Mouse (Mus musculus): ENCODE results near the gene Mtor. TPM values are rescaled to one million over a fixed set of nuclear protein-coding genes. Genes with fewer than 3 reads are reported as not detected.

The Mtor gene
- polyA plus RNA-seq, 1 experiment from 2014 or later = 16.3 TPM

DNA sequence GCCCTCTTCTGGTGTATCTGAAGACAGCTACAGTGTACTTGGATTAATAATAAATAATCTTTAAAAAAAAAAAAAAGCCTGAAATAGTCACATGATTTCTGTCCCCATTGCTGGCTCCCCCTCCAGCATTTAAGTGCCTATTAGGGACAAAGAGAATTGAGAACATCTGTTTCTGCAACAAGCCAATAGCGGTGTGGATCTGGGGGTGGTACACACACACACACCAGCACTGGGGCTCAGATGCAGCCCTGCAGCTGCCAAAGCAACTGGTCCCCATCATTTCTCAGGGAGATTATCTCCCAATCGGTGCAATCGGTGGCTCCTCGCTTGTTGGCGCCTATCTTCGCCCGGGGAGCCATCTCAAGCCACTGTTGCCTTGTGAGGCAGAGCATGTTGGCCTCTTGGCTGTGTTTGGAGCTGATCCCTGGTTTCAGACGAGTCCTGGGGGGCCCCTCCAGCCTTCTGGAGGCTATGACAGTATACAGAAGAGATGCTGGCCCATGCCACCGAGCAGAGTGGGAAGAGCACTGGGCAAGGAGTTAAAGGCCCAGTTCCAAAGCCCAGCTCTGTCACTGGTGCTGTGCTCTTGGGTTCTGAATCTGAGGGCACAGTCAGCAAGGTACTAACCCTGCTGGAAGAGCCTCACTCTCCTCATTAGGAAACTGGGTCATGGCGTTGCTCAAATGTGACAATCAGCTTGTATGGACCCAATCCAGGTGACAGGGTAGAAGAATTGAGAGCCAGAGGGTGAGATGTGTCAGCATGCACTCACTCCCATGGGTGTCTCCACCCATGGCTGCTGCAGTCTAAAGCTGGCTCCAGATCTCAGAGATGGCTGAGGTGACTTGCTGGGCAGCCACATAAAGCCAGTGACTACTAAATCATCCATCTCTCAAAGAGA is 21.2 kb upstream of the Mtor start:
- whole genome bisulfite sequencing = 82% methylated on average over 10 of the region's 10 CpGs
- no peak overlapping the region for H3K4me3 ChIP-seq (ENCODE audit: low read length)
- H3K9ac ChIP-seq (replicated peaks; ENCODE audit: low read length) = no peak overlapping the region
- no peak overlapping the region for H3K27ac ChIP-seq (ENCODE audit: low read length)
- H3K36me3 ChIP-seq (ENCODE audit: insufficient read depth, low read length) = no peaks in the 10 kb centered on the region
- H3K4me2 ChIP-seq (replicated peaks; ENCODE audit: low read depth, low read length) = no peak overlapping the region
- no peaks in the 10 kb centered on the region for H3K27me3 ChIP-seq (ENCODE audit: insufficient read depth, low read length)
- H3K4me1 ChIP-seq (ENCODE audit: insufficient read depth, low read length) = no peaks in the 10 kb centered on the region
- no peak for ATAC-seq (ENCODE audit: low FRiP score, low TSS enrichment)
- no peaks in the 10 kb centered on the region for H3K9me3 ChIP-seq (ENCODE audit: low read length)

- 82% methylated on average over 5 of the region's 5 CpGs for WGBS
- no peak for ATAC-seq (ENCODE audit: low FRiP score, low TSS enrichment)
- H3K27ac ChIP-seq (ENCODE audit: low read length) = no peak overlapping the region
- no peak overlapping the region for H3K4me2 ChIP-seq (replicated peaks; ENCODE audit: low read depth, low read length)
- no peaks in the 10 kb centered on the region for H3K27me3 ChIP-seq (ENCODE audit: insufficient read depth, low read length)
- no peaks in the 10 kb centered on the region for H3K9me3 ChIP-seq (ENCODE audit: low read length)
- no peak overlapping the region for H3K4me3 ChIP-seq (ENCODE audit: low read length)
- no peaks in the 10 kb centered on the region for H3K36me3 ChIP-seq (ENCODE audit: insufficient read depth, low read length)
- H3K4me1 ChIP-seq (ENCODE audit: insufficient read depth, low read length) = no peaks in the 10 kb centered on the region
- H3K9ac ChIP-seq (replicated peaks; ENCODE audit: low read length) = no peak overlapping the region
Measured at GRCm38 (mm10) chr4:148428544-148428943, 19.9 kb upstream of the Mtor start.

GRCm38 (mm10) chr4:148429121-148429520 is 19.3 kb upstream of the Mtor start:
- H3K27ac ChIP-seq (ENCODE audit: low read length) = no peak overlapping the region
- H3K27me3 ChIP-seq (ENCODE audit: insufficient read depth, low read length) = no peaks in the 10 kb centered on the region
- H3K4me1 ChIP-seq (ENCODE audit: insufficient read depth, low read length) = no peaks in the 10 kb centered on the region
- H3K4me3 ChIP-seq (ENCODE audit: low read length) = no peak overlapping the region
- no peak overlapping the region for H3K9ac ChIP-seq (replicated peaks; ENCODE audit: low read length)
- 88% methylated on average over 11 of the region's 11 CpGs for WGBS
- no peaks in the 10 kb centered on the region for H3K9me3 ChIP-seq (ENCODE audit: low read length)
- H3K4me2 ChIP-seq (replicated peaks; ENCODE audit: low read depth, low read length) = no peak overlapping the region
- no peak for ATAC-seq (ENCODE audit: low FRiP score, low TSS enrichment)
- no peaks in the 10 kb centered on the region for H3K36me3 ChIP-seq (ENCODE audit: insufficient read depth, low read length)

DNA sequence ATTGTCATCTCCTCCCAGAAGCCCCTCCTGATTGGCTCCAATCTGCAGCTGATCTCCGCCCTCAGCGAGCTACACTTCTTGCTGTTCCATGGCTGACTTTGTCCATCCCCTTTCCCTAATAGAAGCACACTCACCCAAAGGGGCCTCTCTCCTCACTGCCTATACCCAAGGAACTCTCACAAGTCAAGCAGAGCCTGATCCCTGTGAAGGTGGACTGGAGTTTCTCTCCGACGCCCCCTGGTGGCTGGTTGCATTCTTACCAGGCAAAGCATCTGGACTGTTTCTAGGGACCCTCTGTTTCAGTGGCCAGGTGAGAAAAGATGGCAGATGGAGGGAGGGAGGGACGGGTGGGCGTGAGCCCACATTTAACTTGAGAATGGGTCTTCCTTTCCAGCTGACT is 18.7 kb upstream of the Mtor start:
- ATAC-seq (ENCODE audit: low FRiP score, low TSS enrichment) = 0 out of 2 replicates have a peak, but pooled peaks have one; percentile 23
- Histone ChIP-seq H3K27me3 (ENCODE audit: insufficient read depth, low read length) (no peaks in the 10 kb centered on the region), H3K4me1 (ENCODE audit: insufficient read depth, low read length) (no peaks in the 10 kb centered on the region), H3K9me3 (ENCODE audit: low read length) (no peaks in the 10 kb centered on the region), H3K27ac (ENCODE audit: low read length) (no peak overlapping the region), H3K4me2 (replicated peaks; ENCODE audit: low read depth, low read length) (no peak overlapping the region), H3K36me3 (ENCODE audit: insufficient read depth, low read length) (no peaks in the 10 kb centered on the region), H3K9ac (replicated peaks; ENCODE audit: low read length) (no peak overlapping the region), H3K4me3 (ENCODE audit: low read length) (no peak overlapping the region)
- 24% methylated on average over 6 of the region's 6 CpGs for WGBS

GRCm38 (mm10) chr4:148430880-148431519 is 17.4 kb upstream of the Mtor start:
- no peaks in the 10 kb centered on the region for H3K4me1 ChIP-seq (ENCODE audit: insufficient read depth, low read length)
- no peak overlapping the region for H3K9ac ChIP-seq (replicated peaks; ENCODE audit: low read length)
- WGBS = 77% methylated on average over 11 of the region's 11 CpGs
- H3K4me3 ChIP-seq (ENCODE audit: low read length) = no peak overlapping the region
- no peaks in the 10 kb centered on the region for H3K27me3 ChIP-seq (ENCODE audit: insufficient read depth, low read length)
- no peaks in the 10 kb centered on the region for H3K9me3 ChIP-seq (ENCODE audit: low read length)
- ATAC-seq (ENCODE audit: low FRiP score, low TSS enrichment) = no peak
- H3K27ac ChIP-seq (ENCODE audit: low read length) = no peak overlapping the region
- H3K36me3 ChIP-seq (ENCODE audit: insufficient read depth, low read length) = peaks cover 7% of the 10 kb centered on the region; the same call in 1 of the 2 replicates
- H3K4me2 ChIP-seq (replicated peaks; ENCODE audit: low read depth, low read length) = no peak overlapping the region

DNA sequence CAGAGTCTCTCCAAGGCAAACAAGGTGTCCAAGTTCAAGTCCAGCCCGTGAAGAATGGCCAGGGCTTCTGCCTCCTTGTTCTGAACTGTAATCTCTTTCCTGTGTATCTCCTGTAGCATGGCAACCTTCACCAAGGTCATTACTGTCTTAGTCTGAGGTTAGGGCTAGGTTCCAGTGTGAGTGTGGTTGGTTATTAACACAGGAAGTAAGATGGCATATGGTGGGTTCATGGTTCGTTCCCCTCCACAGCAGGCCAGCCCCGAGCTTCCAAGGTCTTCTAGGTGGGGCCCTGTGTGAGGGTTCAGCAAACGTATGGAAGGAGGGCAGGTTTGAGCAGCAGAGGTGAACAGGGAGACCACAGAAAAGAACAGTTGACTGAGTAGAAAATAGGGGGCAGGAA is 15.9 kb upstream of the Mtor start:
- Histone ChIP-seq H3K4me3 (ENCODE audit: low read length) (no peak overlapping the region), H3K27ac (ENCODE audit: low read length) (no peak overlapping the region), H3K4me1 (ENCODE audit: insufficient read depth, low read length) (no peaks in the 10 kb centered on the region), H3K4me2 (replicated peaks; ENCODE audit: low read depth, low read length) (no peak overlapping the region), H3K9ac (replicated peaks; ENCODE audit: low read length) (no peak overlapping the region), H3K27me3 (ENCODE audit: insufficient read depth, low read length) (no peaks in the 10 kb centered on the region), H3K9me3 (ENCODE audit: low read length) (no peaks in the 10 kb centered on the region), H3K36me3 (ENCODE audit: insufficient read depth, low read length) (peaks cover 7% of the 10 kb centered on the region; the same call in 1 of the 2 replicates)
- ATAC-seq (ENCODE audit: low FRiP score, low TSS enrichment) = 0 out of 2 replicates have a peak, but pooled peaks have one; percentile 44
- WGBS = 72% methylated on average over 4 of the region's 4 CpGs

DNA sequence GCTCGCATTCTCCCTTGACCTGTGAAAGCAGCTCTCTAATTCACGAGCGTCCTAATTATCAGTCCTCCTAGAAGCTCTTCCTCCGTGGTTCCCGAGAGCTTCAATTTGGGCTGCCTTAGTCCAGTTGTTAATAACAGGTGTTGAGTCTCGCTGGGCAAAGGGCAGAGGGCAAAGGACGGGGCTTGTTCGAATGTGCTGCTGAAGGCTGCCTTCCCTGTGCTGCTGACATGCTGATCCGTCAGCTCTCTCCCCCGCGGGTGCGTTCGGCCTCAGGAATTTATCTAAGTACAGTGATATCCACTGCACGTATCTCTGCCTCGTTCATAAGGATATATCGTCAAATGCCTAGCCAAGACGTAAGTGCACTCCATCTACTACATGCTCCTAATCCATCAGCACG is 15.1 kb upstream of the Mtor start:
- H3K27me3 ChIP-seq (ENCODE audit: insufficient read depth, low read length) = no peaks in the 10 kb centered on the region
- 51% methylated on average over 18 of the region's 18 CpGs for WGBS
- H3K9ac ChIP-seq (replicated peaks; ENCODE audit: low read length) = no peak overlapping the region
- 0 out of 2 replicates have a peak overlapping the region, but pooled peaks have one; percentile 20 for H3K27ac ChIP-seq (ENCODE audit: low read length)
- no peaks in the 10 kb centered on the region for H3K9me3 ChIP-seq (ENCODE audit: low read length)
- ATAC-seq (ENCODE audit: low FRiP score, low TSS enrichment) = no peak
- H3K4me2 ChIP-seq (replicated peaks; ENCODE audit: low read depth, low read length) = no peak overlapping the region
- no peak overlapping the region for H3K4me3 ChIP-seq (ENCODE audit: low read length)
- H3K36me3 ChIP-seq (ENCODE audit: insufficient read depth, low read length) = peaks cover 7% of the 10 kb centered on the region; the same call in 1 of the 2 replicates
- no peaks in the 10 kb centered on the region for H3K4me1 ChIP-seq (ENCODE audit: insufficient read depth, low read length)

DNA sequence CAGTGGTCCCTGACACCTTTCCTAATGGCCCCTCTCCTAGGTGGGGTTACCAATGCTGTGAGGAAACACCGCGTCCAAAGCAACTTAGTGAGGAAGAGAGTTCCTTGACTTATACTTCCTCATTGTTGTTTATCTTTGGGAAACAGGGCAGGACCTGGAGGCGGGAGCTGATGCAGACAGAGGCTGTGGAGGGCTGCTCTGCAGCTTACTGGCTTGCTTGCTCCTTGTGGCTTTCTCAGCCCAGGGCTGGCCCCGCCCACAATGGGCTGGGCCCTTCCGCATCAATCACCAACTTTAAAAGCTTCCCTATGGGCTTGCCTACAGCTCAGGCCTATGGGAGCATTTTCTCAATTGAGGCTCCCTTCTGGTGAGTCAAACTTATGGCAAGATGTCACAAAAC is 14.6 kb upstream of the Mtor start:
- Histone ChIP-seq H3K4me2 (replicated peaks; ENCODE audit: low read depth, low read length) (no peak overlapping the region), H3K9me3 (ENCODE audit: low read length) (no peaks in the 10 kb centered on the region), H3K36me3 (ENCODE audit: insufficient read depth, low read length) (peaks cover 7% of the 10 kb centered on the region; the same call in 1 of the 2 replicates), H3K27ac (ENCODE audit: low read length) (0 out of 2 replicates have a peak overlapping the region, but pooled peaks have one; percentile 20), H3K27me3 (ENCODE audit: insufficient read depth, low read length) (no peaks in the 10 kb centered on the region), H3K4me1 (ENCODE audit: insufficient read depth, low read length) (no peaks in the 10 kb centered on the region), H3K9ac (replicated peaks; ENCODE audit: low read length) (no peak overlapping the region), H3K4me3 (ENCODE audit: low read length) (no peak overlapping the region)
- no peak for ATAC-seq (ENCODE audit: low FRiP score, low TSS enrichment)
- WGBS = 74% methylated on average over 5 of the region's 5 CpGs

GRCm38 (mm10) chr4:148434554-148434953 is 13.9 kb upstream of the Mtor start:
- Histone ChIP-seq H3K27me3 (ENCODE audit: insufficient read depth, low read length) (no peaks in the 10 kb centered on the region), H3K27ac (ENCODE audit: low read length) (no peak overlapping the region), H3K9me3 (ENCODE audit: low read length) (no peaks in the 10 kb centered on the region), H3K9ac (replicated peaks; ENCODE audit: low read length) (no peak overlapping the region), H3K4me3 (ENCODE audit: low read length) (no peak overlapping the region), H3K36me3 (ENCODE audit: insufficient read depth, low read length) (peaks cover 7% of the 10 kb centered on the region; the same call in 1 of the 2 replicates), H3K4me2 (replicated peaks; ENCODE audit: low read depth, low read length) (no peak overlapping the region), H3K4me1 (ENCODE audit: insufficient read depth, low read length) (no peaks in the 10 kb centered on the region)
- ATAC-seq (ENCODE audit: low FRiP score, low TSS enrichment) = no peak
- 87% methylated on average over 4 of the region's 4 CpGs for WGBS

- WGBS = 81% methylated on average over 3 of the region's 3 CpGs
- no peak for ATAC-seq (ENCODE audit: low FRiP score, low TSS enrichment)
- no peaks in the 10 kb centered on the region for H3K4me1 ChIP-seq (ENCODE audit: insufficient read depth, low read length)
- H3K9me3 ChIP-seq (ENCODE audit: low read length) = no peaks in the 10 kb centered on the region
- H3K27me3 ChIP-seq (ENCODE audit: insufficient read depth, low read length) = no peaks in the 10 kb centered on the region
- no peak overlapping the region for H3K4me2 ChIP-seq (replicated peaks; ENCODE audit: low read depth, low read length)
- peaks cover 7% of the 10 kb centered on the region; the same call in 1 of the 2 replicates for H3K36me3 ChIP-seq (ENCODE audit: insufficient read depth, low read length)
- no peak overlapping the region for H3K9ac ChIP-seq (replicated peaks; ENCODE audit: low read length)
- H3K4me3 ChIP-seq (ENCODE audit: low read length) = no peak overlapping the region
- H3K27ac ChIP-seq (ENCODE audit: low read length) = no peak overlapping the region
Measured at GRCm38 (mm10) chr4:148435106-148435505, 13.3 kb upstream of the Mtor start.
